Mouse (Mus musculus): ENCODE measurements at regions not wholly inside any gene's neighbourhood (a gene's known extent, or its start where the extent isn't known, plus 50 kb on each side); places are given as distances from the start of the nearest gene placed in this dataset.

DNA sequence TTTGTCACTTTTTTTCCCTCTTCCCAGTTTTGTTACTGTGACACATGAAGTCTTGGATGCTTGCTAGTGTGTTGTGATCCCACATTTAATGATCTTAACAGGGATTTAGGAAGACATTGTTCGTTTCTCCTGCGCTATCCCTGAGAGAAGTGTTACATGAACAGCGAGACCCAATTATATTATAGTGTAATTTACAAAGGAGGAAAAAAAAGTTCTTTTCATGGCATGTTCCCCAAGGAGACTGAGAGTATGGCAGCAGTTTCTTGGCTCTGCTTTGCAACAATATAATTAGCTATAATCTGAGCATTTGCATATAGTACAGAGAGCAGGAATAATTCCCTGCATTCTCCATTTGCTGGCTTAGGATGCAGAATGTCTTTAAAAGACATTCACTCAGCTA, 168.6 kb downstream of the Insc start:
- Histone ChIP-seq H3K27ac (ENCODE audit: low read length) (no peak overlapping the region), H3K9me3 (replicated peaks; ENCODE audit: control insufficient read depth, low read length) (no peaks in the 10 kb centered on the region)
- 61% methylated on average over 3 of the region's 3 CpGs for WGBS (ENCODE audit: insufficient replicate concordance)

DNA sequence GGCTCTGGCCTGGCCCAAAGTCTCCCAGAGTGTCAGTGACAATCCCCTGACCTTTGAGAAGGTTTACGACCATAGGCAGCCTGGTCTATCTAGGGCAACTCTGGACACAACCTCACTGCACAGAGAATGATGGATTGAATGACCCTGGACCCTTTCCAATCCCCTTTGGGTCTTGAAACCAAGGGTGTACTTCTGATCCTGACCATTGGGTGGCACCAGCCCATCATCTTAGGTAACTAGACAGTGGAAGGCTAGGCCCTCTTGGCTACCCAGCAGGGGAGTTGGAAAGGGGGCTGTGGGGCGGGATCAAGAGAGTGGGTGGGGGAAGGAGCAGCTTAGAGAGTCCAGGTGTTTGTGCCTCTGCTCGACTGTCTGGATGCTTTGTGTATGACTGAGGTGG, 178.7 kb downstream of the Insc start:
- Histone ChIP-seq H3K4me1 (ENCODE audit: control insufficient read depth, low read depth, low read length) (no peaks in the 10 kb centered on the region), H3K27me3 (ENCODE audit: control insufficient read depth, insufficient read depth, low read depth, low read length) (no peaks in the 10 kb centered on the region), H3K9ac (ENCODE audit: low read depth, low read length) (no peak overlapping the region), H3K9me3 (replicated peaks; ENCODE audit: control insufficient read depth, low read length) (no peaks in the 10 kb centered on the region), H3K27ac (ENCODE audit: low read length) (no peak overlapping the region), H3K36me3 (ENCODE audit: control insufficient read depth, insufficient read depth) (no peaks in the 10 kb centered on the region), H3K4me2 (ENCODE audit: low read depth, low read length) (no peak overlapping the region), H3K4me3 (ENCODE audit: low read depth, low read length) (no peak overlapping the region)
- no peak for ATAC-seq (ENCODE audit: low read depth)
- 12% methylated on average over 3 of the region's 3 CpGs for WGBS (ENCODE audit: insufficient replicate concordance)

More for the DNA sequence above, 168.6 kb downstream of the Insc start:
- Histone ChIP-seq H3K9ac (ENCODE audit: low read depth, low read length) (no peak overlapping the region), H3K4me1 (ENCODE audit: control insufficient read depth, low read depth, low read length) (no peaks in the 10 kb centered on the region), H3K4me3 (ENCODE audit: low read depth, low read length) (no peak overlapping the region), H3K4me2 (ENCODE audit: low read depth, low read length) (no peak overlapping the region), H3K27me3 (ENCODE audit: control insufficient read depth, insufficient read depth, low read depth, low read length) (no peaks in the 10 kb centered on the region), H3K36me3 (ENCODE audit: control insufficient read depth, insufficient read depth) (no peaks in the 10 kb centered on the region)
- no peak for ATAC-seq (ENCODE audit: low read depth)

DNA sequence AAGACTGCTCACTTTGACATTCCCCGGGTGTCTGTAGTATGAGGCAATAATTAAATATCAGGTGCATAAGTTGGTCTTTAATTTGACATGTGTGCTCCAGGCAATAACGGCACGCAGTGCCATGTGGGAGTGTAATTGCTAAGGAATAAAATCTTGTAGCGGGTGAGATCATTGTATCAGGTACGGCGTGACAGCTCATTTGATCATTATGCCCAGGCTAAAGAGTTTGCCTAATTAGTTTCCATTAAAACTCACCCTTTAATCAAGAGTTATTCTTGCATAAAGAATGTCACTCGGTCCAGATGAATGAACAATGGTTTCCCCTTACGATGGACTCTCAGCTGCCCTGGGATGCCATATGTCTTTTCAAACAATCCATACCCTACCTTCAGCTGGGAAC, 190.4 kb downstream of the Insc start:
- Histone ChIP-seq H3K36me3 (ENCODE audit: control insufficient read depth, insufficient read depth) (no peaks in the 10 kb centered on the region), H3K27me3 (ENCODE audit: control insufficient read depth, insufficient read depth, low read depth, low read length) (no peaks in the 10 kb centered on the region), H3K9me3 (replicated peaks; ENCODE audit: control insufficient read depth, low read length) (no peaks in the 10 kb centered on the region), H3K4me3 (ENCODE audit: low read depth, low read length) (no peak overlapping the region), H3K9ac (ENCODE audit: low read depth, low read length) (no peak overlapping the region), H3K27ac (ENCODE audit: low read length) (no peak overlapping the region), H3K4me2 (ENCODE audit: low read depth, low read length) (no peak overlapping the region), H3K4me1 (ENCODE audit: control insufficient read depth, low read depth, low read length) (no peaks in the 10 kb centered on the region)
- no peak for ATAC-seq (ENCODE audit: low read depth)
- WGBS (ENCODE audit: insufficient replicate concordance): 72% methylated on average over 8 of the region's 8 CpGs

DNA sequence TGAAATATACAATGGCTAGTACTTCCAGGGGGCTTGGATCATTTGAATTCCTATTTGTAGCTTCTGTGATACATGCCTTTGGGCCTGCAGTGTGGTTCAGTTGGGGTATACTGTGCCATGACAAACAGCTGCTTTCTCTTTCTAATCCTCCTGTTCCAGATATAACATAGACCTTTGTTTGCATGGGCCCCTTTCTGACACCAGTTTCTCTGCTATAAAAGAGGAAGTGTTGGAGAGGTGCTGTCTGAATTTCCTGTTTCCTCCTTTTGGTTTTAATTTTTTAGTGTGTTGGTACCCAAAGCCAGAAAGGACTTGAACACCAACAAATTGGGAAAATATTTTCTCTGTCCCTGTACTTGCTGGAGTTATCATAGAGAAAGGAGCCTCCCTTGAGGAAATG, 207.3 kb downstream of the Insc start:
- no peak for ATAC-seq (ENCODE audit: low read depth)
- H3K4me3 ChIP-seq (ENCODE audit: low read depth, low read length): no peak overlapping the region
- H3K27me3 ChIP-seq (ENCODE audit: control insufficient read depth, insufficient read depth, low read depth, low read length): no peaks in the 10 kb centered on the region
- no peaks in the 10 kb centered on the region for H3K36me3 ChIP-seq (ENCODE audit: control insufficient read depth, insufficient read depth)
- no peaks in the 10 kb centered on the region for H3K9me3 ChIP-seq (replicated peaks; ENCODE audit: control insufficient read depth, low read length)
- no peak overlapping the region for H3K4me2 ChIP-seq (ENCODE audit: low read depth, low read length)
- no peak overlapping the region for H3K9ac ChIP-seq (ENCODE audit: low read depth, low read length)
- no peaks in the 10 kb centered on the region for H3K4me1 ChIP-seq (ENCODE audit: control insufficient read depth, low read depth, low read length)
- H3K27ac ChIP-seq (ENCODE audit: low read length): no peak overlapping the region

DNA sequence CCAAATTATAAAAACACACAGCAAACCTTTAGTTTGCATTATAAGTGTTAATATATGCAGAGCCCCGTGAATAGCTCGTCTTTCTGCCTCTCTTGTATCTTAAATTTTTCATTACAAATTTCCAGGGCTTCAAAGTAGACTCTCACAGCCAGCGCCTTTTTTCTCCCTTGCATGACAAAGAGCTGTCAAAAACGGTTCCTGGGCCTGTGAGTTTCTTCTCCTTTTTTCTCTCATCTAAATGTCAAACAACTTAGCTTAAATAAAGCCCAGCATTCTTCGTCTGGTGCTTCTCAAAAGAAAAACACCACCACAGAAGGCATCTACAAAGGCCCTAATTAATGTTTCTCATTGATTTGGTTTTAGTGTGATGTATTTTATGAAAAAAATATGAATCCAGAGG, 219.7 kb downstream of the Insc start:
- Histone ChIP-seq H3K4me3 (ENCODE audit: low read depth, low read length) (no peak overlapping the region), H3K4me2 (ENCODE audit: low read depth, low read length) (no peak overlapping the region)
- 46% methylated on average over 5 of the region's 5 CpGs for WGBS (ENCODE audit: insufficient replicate concordance)

DNA sequence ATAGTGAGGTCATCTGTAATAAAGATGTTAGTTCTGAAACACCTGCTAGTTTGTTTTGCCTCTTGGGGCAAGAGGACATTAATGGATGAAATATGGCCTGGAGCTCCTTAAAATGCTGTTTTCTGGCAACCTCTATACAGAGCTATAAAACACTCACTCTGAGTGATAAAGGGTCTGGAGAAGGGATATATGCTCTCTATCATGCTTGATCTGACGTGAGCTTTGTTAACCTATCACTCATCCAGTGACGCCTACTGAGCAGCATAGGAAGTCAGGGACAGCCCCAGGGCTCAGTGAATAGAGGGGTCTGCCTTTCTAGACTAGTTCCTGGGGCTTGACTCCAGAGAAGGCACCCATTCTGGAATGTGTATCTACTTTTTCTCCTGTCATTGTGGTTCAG, 222.4 kb downstream of the Insc start:
- no peak overlapping the region for H3K27ac ChIP-seq (ENCODE audit: low read length)
- H3K27me3 ChIP-seq (ENCODE audit: control insufficient read depth, insufficient read depth, low read depth, low read length): no peaks in the 10 kb centered on the region
- ATAC-seq (ENCODE audit: low read depth): no peak
- no peaks in the 10 kb centered on the region for H3K36me3 ChIP-seq (ENCODE audit: control insufficient read depth, insufficient read depth)
- H3K4me1 ChIP-seq (ENCODE audit: control insufficient read depth, low read depth, low read length): no peaks in the 10 kb centered on the region
- 32% methylated on average over 2 of the region's 2 CpGs for WGBS (ENCODE audit: insufficient replicate concordance)
- no peak overlapping the region for H3K9ac ChIP-seq (ENCODE audit: low read depth, low read length)
- H3K9me3 ChIP-seq (replicated peaks; ENCODE audit: control insufficient read depth, low read length): no peaks in the 10 kb centered on the region
- H3K4me2 ChIP-seq (ENCODE audit: low read depth, low read length): no peak overlapping the region
- H3K4me3 ChIP-seq (ENCODE audit: low read depth, low read length): no peak overlapping the region

More for the DNA sequence above, 219.7 kb downstream of the Insc start:
- Histone ChIP-seq H3K9ac (ENCODE audit: low read depth, low read length) (no peak overlapping the region), H3K36me3 (ENCODE audit: control insufficient read depth, insufficient read depth) (no peaks in the 10 kb centered on the region), H3K4me1 (ENCODE audit: control insufficient read depth, low read depth, low read length) (no peaks in the 10 kb centered on the region), H3K9me3 (replicated peaks; ENCODE audit: control insufficient read depth, low read length) (no peaks in the 10 kb centered on the region), H3K27me3 (ENCODE audit: control insufficient read depth, insufficient read depth, low read depth, low read length) (no peaks in the 10 kb centered on the region), H3K27ac (ENCODE audit: low read length) (no peak overlapping the region)
- no peak for ATAC-seq (ENCODE audit: low read depth)

DNA sequence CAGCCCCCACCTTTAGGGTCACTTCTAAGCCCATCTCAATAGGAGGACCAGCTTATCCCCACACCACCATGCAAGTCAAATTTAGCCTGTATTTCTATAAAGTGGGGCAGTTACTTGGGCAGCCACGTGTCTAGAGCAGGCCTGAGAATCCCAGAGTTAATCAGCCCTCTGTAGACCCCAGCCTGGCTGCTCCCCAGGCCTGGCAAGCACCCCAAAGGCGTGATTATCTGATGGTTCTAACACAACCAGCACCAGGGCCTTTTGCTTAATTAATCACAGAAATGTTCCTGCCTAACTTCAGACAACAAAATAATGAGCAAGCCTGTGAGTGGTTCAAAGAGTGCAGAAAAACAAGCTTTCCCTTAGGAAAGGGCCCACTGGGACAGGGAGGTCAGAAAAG, 243.0 kb downstream of the Insc start:
- no peaks in the 10 kb centered on the region for H3K27me3 ChIP-seq (ENCODE audit: control insufficient read depth, insufficient read depth, low read depth, low read length)
- H3K4me3 ChIP-seq (ENCODE audit: low read depth, low read length): no peak overlapping the region
- 24% methylated on average over 2 of the region's 2 CpGs for WGBS (ENCODE audit: insufficient replicate concordance)
- no peak overlapping the region for H3K4me2 ChIP-seq (ENCODE audit: low read depth, low read length)
- H3K9ac ChIP-seq (ENCODE audit: low read depth, low read length): no peak overlapping the region
- H3K4me1 ChIP-seq (ENCODE audit: control insufficient read depth, low read depth, low read length): no peaks in the 10 kb centered on the region
- H3K36me3 ChIP-seq (ENCODE audit: control insufficient read depth, insufficient read depth): no peaks in the 10 kb centered on the region
- H3K27ac ChIP-seq (ENCODE audit: low read length): no peak overlapping the region
- ATAC-seq (ENCODE audit: low read depth): no peak
- H3K9me3 ChIP-seq (replicated peaks; ENCODE audit: control insufficient read depth, low read length): no peaks in the 10 kb centered on the region

DNA sequence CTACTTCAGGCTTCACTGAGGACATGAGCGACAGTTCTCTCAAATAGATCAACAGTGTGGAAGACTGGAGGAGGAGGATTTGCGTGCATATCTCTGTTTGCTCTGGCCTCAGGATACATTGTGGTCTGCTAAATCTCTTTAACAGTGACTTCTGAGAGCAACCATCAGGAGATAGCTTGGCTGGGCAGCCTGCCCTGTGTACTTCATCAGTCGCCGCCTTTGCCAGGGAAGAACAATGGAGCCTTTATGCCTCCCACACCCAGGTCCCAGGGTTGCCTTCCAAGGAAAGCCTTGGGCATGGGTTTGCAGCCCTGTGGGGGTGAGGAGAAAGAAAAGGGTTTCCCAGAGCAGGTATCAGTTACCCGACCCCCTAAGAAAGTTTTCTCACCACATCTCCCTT, 247.8 kb downstream of the Insc start:
- no peaks in the 10 kb centered on the region for H3K9me3 ChIP-seq (replicated peaks; ENCODE audit: control insufficient read depth, low read length)
- no peak overlapping the region for H3K4me3 ChIP-seq (ENCODE audit: low read depth, low read length)
- 63% methylated on average over 5 of the region's 5 CpGs for WGBS (ENCODE audit: insufficient replicate concordance)

DNA sequence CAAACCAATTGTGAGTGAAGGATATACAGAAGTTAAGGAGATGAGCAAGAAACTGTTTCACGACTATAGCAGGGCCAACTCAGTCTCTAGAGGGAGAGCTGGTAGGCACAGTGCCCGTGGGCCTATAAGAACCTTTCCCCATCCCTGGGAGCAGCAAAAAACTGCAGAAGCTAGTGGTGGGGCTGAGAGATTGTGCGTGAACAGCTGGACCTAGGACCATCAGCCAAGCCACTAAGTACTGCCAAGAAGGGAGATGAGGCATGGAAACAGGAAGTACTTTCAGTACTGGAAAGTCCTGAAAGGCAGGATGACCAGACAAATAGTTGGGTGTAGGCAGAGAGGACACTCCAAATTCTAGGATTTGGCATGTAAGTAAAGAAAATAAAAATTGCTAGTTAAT, 248.9 kb downstream of the Insc start:
- H3K4me2 ChIP-seq (ENCODE audit: low read depth, low read length): no peak overlapping the region
- no peaks in the 10 kb centered on the region for H3K4me1 ChIP-seq (ENCODE audit: control insufficient read depth, low read depth, low read length)
- ATAC-seq (ENCODE audit: low read depth): no peak

More for the DNA sequence above, 247.8 kb downstream of the Insc start:
- H3K27me3 ChIP-seq (ENCODE audit: control insufficient read depth, insufficient read depth, low read depth, low read length): no peaks in the 10 kb centered on the region
- H3K4me2 ChIP-seq (ENCODE audit: low read depth, low read length): no peak overlapping the region
- H3K27ac ChIP-seq (ENCODE audit: low read length): no peak overlapping the region
- H3K9ac ChIP-seq (ENCODE audit: low read depth, low read length): no peak overlapping the region
- no peak for ATAC-seq (ENCODE audit: low read depth)
- H3K36me3 ChIP-seq (ENCODE audit: control insufficient read depth, insufficient read depth): no peaks in the 10 kb centered on the region
- H3K4me1 ChIP-seq (ENCODE audit: control insufficient read depth, low read depth, low read length): no peaks in the 10 kb centered on the region

More for the DNA sequence above, 248.9 kb downstream of the Insc start:
- Histone ChIP-seq H3K27me3 (ENCODE audit: control insufficient read depth, insufficient read depth, low read depth, low read length) (no peaks in the 10 kb centered on the region), H3K9ac (ENCODE audit: low read depth, low read length) (no peak overlapping the region), H3K4me3 (ENCODE audit: low read depth, low read length) (no peak overlapping the region), H3K27ac (ENCODE audit: low read length) (no peak overlapping the region), H3K9me3 (replicated peaks; ENCODE audit: control insufficient read depth, low read length) (no peaks in the 10 kb centered on the region), H3K36me3 (ENCODE audit: control insufficient read depth, insufficient read depth) (no peaks in the 10 kb centered on the region)
- 51% methylated on average over 3 of the region's 3 CpGs for WGBS (ENCODE audit: insufficient replicate concordance)
